Mouse (Mus musculus) mesoderm, embryonic 11.5 days (tissue): ENCODE results near the gene Arvcf.
A peak's percentile ranks its signal among the peaks of the same experiment; 100 is the strongest.

Source experiments
- DNase-seq: peaks from one replicate; pipeline ENCODE4 v3.0.0-alpha.2; 2012; ENCODE audit warnings: low read depth, low spot score

The Arvcf gene

GRCm38 (mm10) chr16:18353106-18353505 lies 5.1 kb downstream of the Arvcf start:
- no peak for DNase-seq

DNA sequence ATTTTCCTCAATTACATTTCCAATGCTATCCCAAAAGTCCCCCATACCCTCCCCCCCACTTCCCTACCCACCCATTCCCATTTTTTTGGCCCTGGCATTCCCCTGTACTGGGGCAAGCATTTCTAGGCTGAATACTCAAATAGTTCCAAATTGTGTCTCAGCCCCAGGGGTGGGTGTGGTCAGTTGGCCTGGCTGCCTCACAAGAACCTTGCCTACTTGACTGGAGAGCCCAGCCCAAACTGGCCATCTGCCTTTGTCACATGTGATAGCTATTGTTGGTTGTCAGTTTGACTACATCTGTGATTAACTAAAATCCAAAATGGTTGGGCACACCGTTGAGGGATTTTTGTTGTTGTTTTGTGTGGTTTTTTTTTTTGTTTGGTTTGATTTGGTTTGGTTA lies 9.0 kb downstream of the Arvcf start:
- no peak for DNase-seq

GRCm38 (mm10) chr16:18357977-18358376 lies 10.0 kb downstream of the Arvcf start:
- DNase-seq = no peak

- DNase-seq = no peak
Observed at GRCm38 (mm10) chr16:18360151-18360805, 12.3 kb downstream of the Arvcf start.

DNA sequence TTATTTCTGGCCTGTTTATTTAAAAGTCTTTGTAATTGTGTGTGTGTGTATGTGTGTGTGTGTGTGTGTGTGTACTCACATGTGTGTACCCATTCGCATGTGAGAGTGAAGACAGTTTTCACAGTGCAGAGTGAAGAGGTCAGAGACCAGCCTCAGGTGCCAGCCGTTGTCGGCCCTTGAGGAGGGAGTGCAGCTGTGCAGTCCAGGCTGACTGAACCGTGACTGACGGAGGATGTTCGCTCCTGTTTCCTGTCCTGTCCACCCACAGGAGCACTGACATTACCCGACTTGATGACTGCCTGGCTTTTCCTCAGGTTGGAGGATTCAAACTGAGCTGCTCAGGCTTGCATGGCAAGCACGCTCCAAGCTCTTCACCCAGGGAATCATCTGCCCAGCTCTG lies 15.0 kb downstream of the Arvcf start:
- no peak for DNase-seq

DNA sequence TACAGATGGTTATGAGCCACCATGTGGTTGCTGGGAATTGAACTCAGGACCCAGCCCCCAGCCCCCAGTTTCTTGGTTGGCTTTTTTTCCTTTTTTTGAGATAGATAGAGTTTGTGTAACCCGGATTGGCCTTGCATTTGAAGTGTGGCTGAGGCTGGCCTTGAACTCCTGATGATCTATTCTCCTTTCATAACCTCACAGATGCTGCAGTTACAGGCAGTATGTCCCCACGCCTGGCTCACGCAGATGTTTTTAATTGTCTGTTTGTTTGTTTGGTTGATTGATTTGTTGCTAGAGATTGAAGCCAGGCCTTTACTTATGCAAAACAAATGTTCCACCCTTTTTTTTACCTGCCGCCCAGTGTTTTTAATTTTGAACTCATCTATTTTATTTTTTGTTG lies 18.9 kb downstream of the Arvcf start:
- DNase-seq = no peak

DNA sequence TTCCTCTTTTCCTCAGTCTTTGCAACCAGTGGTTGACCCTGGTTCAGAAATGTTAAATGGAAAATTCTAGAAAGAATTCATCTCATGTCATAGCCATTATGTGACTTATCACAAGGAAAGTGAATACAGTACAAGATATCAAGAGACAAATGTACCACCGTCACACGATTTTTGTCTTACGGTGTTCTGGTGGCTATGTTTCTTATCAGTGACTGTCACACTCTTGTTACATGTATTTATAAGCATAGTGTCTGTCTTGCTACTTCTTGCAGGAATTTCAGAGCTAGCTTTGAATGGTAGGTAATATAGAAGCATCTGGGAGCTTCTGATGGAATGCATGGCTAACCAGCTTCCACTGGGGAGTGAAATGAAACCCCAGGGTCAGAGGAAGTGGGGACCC lies 22.2 kb downstream of the Arvcf start:
- no peak for DNase-seq

- no peak for DNase-seq
Observed at GRCm38 (mm10) chr16:18373632-18374031, 25.6 kb downstream of the Arvcf start.

GRCm38 (mm10) chr16:18376297-18376954 lies 28.4 kb downstream of the Arvcf start:
- DNase-seq = no peak

- no peak for DNase-seq
Observed at GRCm38 (mm10) chr16:18377203-18377602, 29.2 kb downstream of the Arvcf start.

DNA sequence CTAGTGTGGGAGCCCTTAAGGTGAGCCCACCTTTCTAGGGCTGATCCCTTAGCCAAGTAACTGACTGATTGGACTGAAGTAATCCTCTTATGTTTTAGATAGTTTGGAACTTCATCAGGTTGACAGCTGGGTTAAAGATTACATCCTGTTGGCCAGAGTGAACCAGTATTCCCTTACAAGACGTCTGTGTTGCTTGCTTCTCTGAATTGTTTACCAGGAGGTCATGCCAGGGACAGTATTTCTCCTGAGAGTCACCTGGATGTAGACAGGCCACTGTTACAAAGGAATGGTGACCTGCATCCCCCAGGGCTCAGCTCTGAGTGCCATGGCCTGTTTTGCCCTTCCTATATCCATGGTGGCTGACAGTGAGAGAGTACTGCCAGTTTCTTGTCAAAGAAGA lies 30.5 kb downstream of the Arvcf start:
- DNase-seq = no peak

DNA sequence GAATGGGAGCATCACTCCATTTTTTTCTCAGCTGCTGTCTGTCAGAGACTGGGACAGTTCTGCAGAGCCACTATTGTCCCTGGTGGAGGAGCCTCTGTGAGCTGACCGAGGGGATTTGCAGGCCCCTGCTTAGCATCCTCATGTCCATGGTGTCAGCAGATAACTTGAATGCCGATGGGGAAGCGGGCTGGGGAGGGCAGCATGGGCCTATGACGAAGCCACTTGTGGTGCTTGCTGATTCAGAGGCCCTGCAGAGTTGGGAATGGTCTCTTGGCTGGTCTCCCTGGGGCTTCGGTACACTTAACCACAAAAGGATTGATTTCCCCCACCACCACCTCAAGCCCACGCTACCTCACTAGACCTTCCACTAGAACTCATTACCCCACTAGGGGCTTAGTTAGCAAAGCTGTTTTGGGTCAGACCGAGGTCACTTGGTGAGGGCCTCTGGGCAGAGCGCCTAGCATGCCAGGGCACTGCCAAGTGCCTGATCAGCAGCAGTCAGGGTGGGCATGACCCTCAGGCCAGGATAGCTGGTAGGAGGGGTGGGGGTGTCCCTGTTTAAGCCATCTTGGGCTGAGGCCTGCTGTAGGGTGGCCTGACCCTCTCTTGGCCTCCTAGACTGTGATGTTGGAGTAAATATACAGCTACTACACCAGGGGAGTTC lies 31.5 kb downstream of the Arvcf start:
- DNase-seq = no peak

GRCm38 (mm10) chr16:18380495-18381063 lies 32.6 kb downstream of the Arvcf start:
- peak; percentile 82 for DNase-seq

GRCm38 (mm10) chr16:18381621-18382258 lies 33.8 kb downstream of the Arvcf start:
- peak; percentile 68 for DNase-seq

GRCm38 (mm10) chr16:18383045-18383726 lies 35.2 kb downstream of the Arvcf start:
- no peak for DNase-seq

DNA sequence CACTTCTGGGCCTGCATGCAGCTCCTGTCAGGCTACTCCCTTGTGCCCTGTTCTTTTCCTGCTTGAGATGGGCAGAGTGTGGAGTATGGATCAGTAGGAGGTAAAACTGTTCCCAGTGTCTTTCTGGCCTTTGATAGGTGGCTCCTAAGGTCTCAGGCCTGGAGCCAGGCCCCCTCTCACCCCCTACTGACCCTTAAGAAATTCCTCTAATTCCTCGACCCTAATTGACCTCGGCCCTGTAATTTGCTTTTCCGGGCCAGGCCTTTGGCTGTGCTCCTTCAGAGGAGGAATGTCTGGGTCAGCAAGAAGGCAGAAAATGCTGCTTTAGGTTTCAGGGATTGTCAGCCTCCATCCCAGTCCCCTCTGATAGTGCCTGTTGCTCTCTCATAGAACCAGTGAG lies 35.8 kb downstream of the Arvcf start:
- no peak for DNase-seq

GRCm38 (mm10) chr16:18384211-18384610 lies 36.2 kb downstream of the Arvcf start:
- no peak for DNase-seq

GRCm38 (mm10) chr16:18384659-18385058 lies 36.7 kb downstream of the Arvcf start:
- no peak for DNase-seq

GRCm38 (mm10) chr16:18385411-18385810 lies 37.4 kb downstream of the Arvcf start:
- DNase-seq = no peak

GRCm38 (mm10) chr16:18386451-18386850 lies 38.5 kb downstream of the Arvcf start:
- no peak for DNase-seq

- DNase-seq = no peak
Observed at GRCm38 (mm10) chr16:18386972-18387371, 39.0 kb downstream of the Arvcf start.
